Mouse (Mus musculus) heart, adult 2 months (tissue): ENCODE results near the gene Ryr1.

Source experiments
- CTCF ChIP-seq: fragments of 200-600 bp; IDR thresholded peaks from 2 replicates; pipeline ENCODE4 v1.8.1; 2022; ENCODE audit warnings: antibody characterized with exemption, mild to moderate bottlenecking, moderate library complexity
- POLR2A ChIP-seq: fragments of 200-500 bp; IDR thresholded peaks from 2 replicates; pipeline ENCODE4 v1.6.1; 2011; ENCODE audit warnings: mild to moderate bottlenecking, low read depth, low read length, control low read depth; ENCODE audit not compliant: insufficient read depth

DNA sequence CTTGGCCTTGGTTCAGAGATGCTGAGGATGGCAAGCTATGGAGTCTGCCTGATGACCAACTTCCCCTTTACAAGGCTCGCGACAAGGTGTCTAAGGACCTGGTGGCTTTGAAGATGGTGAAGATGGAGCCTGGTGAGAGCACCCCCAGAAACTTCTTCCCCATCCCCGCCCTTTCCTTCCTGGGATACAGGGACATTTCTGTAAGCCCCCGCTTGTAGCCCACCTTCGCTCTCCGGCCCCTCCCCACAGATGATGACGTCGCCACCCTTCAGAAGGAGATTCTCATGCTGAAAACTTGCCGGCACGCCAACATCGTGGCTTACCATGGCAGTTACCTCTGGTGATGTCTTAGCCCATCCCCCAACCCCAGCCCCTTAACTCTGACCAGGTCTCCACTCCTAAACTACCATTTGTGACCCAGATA lies 141.8 kb downstream of the Ryr1 start:
- TF ChIP-seq CTCF, result no peak
- TF ChIP-seq POLR2A, result no peak
